Mouse (Mus musculus): Measurements from ENCODE around the gene Adamts17.

DNA sequence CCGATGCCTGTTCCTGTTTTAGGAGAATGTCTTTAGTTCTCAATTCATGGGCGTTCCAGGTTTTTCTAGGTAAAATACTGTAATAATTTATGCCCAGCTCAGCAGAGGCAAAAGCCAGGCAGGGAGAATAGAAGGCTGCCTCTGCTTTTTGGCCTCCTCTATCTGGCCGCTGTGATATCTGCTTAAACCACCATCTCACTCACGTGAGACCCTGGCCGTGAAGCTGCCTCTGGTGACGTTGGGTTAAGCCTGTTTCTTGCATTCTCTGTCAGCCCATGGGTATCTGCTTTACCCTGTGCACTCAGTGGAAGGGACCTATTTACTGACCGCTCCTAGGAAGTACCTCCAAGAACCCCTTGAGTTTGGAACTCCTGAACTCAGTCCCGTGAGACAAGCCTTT is 187.7 kb downstream of the Adamts17 start:
- no peak for TF ChIP-seq CTCF (IDR thresholded peaks at IDR 0.05; ENCODE audit: control insufficient read depth, insufficient read depth, low read length)
- no peak for TF ChIP-seq POLR2A (IDR thresholded peaks at IDR 0.05; ENCODE audit: borderline replicate concordance, control insufficient read depth, low read depth, low read length)

All from bone marrow, adult 2 months (tissue).